Mouse (Mus musculus): Measurements from ENCODE around the gene Atn1.
"Not testable (repeated sequence)": the region's sequence is repeated elsewhere in the genome, so short reads cannot be mapped to it uniquely, and the experiment has no call there.

Gene Atn1
- long read RNA-seq, experiment 1, partial matches to known transcripts = 7 of 7 reads
- long read RNA-seq, experiment 1, other reads (novel, unspliced or antisense) = 0 of 7 reads
- long read RNA-seq, experiment 2, partial matches to known transcripts = 3 of 13 reads
- long read RNA-seq, experiment 2, other reads (novel, unspliced or antisense) = 10 of 13 reads

DNA sequence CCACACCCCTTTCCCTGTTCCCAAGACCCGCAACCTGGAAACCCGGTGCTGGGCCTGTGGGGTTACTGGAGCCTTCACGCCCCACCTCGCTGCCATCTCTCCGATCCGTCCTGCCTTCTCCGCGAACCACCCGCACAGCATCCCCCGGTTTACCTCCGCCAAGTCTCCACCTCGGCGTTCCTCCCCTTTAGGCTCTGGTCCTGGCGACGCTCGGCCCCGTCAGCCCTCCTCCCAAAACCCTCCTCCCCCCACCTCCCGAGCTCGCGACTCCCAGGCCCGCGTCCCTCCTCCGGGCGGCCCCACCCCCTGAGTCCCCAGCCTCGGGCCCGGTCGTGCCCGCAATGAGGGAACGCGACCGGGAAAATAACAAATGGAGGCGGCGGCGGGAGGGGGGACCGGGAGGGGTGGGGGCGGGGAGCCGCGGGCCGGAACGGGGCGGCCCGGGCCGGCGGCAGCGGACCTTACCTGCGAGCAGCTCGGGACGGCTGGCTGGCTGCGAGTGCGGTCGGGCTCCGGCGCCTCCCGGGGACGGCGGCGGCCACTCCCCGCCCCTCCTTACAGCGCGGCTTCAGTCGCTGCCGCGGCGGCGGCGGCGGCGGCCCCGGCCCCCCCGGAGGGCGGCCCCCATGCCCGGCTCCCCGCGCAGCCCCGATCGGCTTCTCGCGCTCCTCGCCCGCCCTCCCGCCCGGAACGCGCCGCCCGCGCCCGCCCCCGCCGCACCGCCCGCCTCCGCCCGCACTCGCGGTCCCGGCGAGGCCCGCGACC is at the start of gene Atn1, which contains the start of gene Gm45234:
Atn1 (minus strand) TSS at position 694 of the 765 bp plus-strand sequence.
Gm45234 (minus strand) TSS at position 191 of the 765 bp plus-strand sequence.
- intact Hi-C loops (cut with DNase I) = loop anchor here (5.0 kb wide), 1 partner anchor 44 kb away; the partner anchor contains the start of genes Emg1 and Phb2

DNA sequence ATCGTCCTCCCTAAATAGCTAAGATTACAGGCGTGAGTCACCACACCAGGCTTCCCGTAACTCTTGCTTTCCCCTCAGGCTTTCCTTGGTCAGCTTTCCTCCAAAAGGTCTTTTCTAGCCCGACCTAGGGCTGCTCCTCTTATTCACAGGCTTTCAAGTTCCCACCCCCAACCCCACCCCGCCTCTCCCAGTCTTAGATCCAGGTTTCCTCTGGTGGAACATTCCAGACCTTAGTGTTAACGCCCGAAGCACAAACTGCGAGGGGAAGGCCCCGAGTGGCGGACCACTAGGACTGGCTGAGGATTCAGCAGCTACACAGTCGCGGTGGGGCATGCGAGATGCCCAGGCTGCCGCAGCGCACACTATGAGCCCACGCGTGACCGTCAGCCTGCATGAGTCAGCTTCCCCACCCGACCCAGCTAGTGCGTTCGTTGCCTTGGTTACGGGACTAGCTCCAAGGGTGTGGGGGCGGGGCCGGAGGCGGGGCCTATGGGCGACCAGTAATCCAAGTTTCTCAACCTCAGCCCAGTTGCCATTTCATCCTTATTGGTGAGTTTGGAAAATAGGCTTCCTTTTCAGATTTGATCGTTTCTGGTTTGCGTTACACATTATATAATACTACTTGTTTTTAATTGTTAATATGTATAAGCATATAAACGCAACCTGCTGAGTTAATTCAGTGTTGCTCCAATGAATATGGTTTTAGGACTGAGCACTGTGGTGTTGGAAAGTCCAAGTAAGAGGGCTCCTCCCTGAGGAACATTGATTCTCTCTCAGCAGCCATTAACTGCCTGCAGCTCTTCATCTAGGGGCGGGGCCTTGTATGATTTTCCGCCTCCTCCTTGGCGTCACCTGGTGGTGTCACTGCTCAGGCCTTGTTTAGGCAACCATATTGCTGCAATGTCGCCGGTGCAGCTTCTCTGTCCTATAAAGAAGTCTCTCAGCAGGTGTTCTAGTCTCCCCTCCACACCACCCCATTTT is 49.3 kb upstream of the Atn1 start:
- intact Hi-C loops (cut with DNase I) = no loop called here

DNA sequence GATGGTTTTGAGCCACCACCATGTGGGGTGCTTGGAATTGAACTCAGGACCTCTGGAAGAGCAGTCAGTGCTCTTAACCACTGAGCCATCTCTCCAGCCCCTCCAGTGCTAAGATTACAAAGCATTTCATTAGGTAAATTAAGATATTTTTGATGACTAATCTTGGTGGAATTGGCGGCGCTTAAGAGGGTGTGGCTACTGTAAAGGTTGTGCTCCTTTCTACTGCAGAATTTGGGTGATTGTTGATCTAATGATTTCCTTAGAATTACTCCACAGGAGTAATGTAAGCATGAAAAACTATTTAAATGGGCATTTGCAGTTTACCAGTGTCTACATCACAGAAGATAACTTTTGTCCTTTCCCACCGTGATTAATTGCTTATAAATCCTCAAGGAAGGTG is 48.0 kb upstream of the Atn1 start:
- intact Hi-C loops (cut with DNase I) = no loop called here

DNA sequence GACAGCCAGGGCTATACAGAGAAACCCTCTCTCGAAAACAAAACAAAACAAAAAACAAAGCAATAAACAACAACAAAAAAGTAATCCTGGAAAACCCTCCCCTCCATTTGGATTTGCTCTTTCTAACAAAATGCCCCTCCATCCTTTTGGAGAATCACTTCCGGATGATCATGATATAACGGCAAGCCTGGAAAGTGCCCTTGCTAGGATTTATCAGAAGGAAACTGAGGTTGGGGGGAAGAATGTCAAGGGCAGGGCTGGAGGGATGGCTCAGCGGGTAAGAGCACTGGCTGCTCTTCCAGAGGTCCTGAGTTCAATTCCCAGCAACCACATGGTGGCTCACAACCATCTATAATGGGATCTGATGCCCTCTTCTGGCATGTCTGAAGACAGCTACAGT is 47.4 kb upstream of the Atn1 start:
- intact Hi-C loops (cut with DNase I) = not testable (repeated sequence)

DNA sequence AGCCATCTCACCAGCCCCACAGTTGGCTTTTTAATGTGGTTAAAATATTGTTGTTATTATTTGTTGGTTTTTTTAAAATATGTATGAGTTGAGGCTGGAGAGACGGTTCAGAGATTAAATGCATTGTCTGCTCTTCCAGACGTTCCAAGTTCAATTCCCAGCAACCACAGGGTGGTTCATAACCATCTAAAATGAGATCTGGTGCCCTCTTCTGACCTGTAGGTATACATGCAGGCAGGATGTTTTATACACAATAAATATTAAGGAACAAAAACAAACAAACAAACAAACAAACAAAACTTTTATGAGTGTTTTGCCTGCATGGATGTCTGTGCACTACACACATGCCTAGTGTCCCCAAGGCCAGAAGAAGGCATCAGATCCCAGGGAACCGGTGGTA is 46.7 kb upstream of the Atn1 start:
- intact Hi-C loops (cut with DNase I) = no loop called here

DNA sequence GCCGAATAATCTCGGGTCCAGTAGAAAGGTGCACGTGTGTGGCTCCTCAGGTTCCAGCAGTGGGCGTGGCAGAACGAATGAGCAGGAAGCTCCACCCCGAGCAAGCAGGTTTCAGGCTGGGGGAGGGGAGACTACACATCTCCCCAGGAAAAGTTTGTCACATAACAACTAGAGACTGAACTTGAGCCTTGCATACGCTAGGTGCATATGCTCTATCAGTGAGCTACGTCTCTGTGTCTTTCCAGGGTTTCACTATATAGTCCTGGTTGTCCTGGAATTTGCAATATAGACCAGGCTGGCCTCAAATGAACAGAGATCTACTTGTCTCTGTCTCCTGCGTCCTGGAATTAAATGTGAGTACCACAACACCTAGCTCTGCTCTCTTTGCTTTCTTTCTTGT is 46.1 kb upstream of the Atn1 start:
- intact Hi-C loops (cut with DNase I) = not testable (repeated sequence)

DNA sequence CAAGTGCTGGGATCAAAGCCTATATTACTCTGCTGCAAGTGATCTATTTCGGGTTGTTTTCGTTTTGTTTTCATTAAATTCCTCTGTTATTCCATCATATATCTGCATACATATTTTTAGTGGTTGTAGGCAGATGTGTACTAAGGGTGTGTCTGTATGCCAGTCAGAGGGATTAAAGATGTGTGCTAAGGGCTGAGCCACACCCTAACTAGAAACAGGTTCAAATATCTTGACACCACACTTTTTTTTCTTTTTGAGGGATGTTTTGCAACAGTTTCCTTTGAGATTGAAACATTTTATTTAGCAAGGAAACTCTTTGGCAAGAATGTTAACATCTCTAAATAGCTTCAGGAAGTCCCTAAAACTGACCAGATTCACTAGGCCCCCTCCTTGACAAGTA is 39.9 kb upstream of the Atn1 start:
- intact Hi-C loops (cut with DNase I) = no loop called here

DNA sequence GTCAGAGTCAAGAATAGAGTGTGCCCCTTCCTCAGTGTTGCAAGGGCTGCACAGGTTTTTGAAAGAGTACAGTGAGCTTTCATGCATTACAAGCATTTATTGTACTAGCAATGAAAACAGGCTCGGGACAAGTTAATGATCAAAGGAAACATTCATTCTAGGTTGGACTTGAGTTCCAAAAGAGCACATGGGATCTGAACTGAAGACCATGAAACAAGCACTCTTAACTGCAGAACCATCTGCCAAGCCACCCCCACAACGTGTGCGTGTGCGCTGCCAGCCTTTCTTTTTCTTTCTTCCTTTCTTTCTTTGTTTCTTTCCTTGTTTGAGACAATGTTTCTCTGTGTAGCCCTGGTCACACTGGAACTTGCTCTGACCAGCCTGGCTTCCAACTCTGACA is 39.5 kb upstream of the Atn1 start:
- intact Hi-C loops (cut with DNase I) = no loop called here

DNA sequence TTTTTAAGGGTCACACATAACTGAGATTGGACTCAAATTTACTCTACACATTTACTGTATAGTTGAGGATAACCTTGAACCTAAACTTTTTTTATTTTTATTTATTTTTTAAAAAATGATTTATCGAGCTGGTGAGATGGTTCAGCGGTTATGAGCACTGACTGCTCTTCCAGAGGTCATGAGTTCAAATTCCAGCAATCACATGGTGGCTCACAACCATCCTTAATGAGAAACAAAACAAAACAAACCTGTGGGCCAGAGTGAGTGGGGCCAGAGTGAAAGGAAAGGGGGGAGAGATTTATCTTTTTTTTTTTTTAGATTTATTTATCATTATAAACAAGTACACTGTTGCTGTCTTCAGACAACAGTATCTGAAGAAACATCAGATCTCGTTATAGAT is 35.6 kb upstream of the Atn1 start:
- intact Hi-C loops (cut with DNase I) = no loop called here

DNA sequence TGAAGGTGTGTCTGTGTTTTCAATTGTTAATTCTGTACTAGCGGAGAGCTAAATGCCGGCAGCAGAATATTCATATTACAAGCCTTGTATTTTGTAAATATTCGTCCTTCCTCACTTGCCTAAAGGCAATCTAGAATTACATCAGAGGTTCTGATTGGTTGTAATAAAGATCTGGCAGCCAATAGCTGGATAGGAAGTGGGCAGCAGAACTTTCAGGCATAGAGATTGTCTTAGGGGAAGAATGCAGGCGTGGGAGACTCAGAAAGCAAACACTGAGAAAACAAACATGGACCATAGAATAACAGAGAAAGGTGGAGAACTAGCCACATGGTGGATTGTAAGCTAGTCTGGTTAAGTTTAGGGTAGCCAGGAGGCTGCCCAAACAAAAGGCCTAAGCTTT is 33.8 kb upstream of the Atn1 start:
- intact Hi-C loops (cut with DNase I) = no loop called here

DNA sequence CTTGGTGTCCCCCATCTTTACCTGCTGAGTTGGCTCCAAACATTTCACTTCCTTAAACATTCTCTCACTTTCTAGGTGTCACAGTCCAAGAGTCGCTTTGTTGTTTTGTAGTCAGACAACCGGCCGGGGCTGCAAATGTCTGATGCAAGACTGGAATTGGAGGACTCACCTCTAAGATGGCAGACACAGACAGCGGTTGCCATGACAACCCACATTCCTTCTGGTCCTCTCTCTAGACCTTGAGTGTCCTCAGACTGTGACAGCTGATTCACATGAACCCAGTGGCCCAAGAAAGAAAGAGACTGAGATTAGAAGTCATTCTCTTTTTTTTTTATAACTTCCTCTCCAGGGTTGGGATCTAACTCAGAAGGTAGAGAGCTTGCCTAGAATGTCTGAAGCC is 33.2 kb upstream of the Atn1 start:
- intact Hi-C loops (cut with DNase I) = no loop called here

DNA sequence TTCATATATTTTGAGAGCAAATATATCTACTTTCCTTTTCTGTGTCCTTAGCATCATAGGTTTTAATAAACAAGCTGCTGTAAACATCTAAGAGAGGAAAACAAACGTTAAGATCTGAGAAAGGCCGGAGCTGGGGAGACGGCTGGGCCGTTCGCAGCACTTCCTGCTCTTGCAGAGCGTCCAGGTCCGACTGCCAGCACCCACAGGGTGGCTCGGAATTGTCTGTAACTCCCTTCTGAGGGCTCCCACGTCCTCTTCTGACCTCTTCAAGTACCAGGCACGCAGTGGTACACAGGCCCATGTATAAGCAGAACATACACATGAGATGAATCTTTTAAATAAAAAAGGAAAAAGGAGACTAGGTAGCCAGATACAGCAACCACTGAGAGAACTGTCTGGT is 31.4 kb upstream of the Atn1 start:
- intact Hi-C loops (cut with DNase I) = no loop called here

DNA sequence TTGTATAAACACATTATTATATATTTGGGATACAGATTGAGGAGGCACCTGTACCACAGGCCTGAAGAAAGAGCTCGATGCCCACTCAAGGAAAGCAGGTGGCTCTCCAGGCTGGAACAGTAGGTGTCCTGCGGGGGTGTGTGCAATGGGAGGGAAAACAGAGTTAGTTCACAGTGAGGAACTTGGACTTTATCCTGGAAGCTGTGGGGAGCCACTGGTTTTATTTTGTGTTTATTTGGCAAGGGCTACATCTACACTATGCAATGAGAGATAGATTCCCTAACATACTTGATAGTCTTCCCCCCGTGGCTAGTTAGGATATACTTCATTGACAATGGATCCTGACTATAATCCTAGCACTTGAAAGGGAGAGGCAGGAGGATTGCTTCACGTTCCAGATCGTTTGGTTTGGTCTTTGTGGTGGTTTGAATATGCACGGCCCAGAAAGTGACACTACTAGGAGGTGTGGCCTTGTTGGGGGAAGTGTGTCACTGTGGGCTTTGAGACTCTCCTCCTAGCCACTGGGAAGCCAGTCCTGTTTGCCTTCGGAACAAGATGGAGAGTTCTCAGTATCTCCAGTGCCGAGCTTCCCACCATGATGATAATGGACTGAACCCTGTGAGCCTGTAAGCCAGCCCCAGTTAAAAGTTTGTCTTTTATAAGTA is 30.6 kb upstream of the Atn1 start:
- intact Hi-C loops (cut with DNase I) = no loop called here

DNA sequence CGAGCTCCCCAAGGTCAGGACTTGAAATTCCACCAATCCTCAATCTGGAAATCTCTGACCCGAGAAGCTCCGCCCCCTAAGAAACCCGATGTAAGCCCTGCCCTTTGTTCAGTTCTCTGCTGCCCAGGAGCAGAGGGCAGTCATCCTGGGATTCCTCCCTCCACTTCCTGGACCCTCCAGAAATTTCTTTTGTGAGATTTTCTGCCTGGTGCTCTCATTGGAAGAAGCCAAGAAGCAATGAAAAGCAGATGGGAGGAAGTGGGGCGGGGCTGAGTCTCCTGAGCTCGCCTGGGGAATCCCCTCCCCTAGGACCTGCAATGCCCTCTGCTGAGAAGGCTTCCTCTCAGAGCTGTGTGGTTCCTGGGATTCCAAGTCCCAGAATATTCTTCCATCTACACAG is 26.1 kb upstream of the Atn1 start:
- intact Hi-C loops (cut with DNase I) = no loop called here

DNA sequence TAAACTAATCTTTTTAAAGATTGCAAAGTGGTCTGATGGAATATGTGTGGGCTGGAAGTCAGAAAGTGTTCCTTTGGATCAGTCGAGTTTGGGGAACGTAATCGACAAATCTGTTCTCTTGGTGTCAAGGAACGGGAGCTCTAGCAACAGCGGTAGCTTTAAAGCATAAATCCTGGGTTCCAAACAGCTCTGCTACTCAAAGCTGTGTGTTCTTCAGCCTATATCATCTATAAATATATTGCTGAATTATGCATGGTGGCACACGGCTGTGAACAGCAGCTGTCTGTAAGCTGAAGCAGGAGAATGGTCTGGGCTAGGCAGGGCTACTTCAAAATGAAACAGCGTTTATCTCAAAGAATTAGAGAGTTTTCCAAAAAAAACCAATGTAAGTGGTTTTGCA is 24.6 kb upstream of the Atn1 start:
- intact Hi-C loops (cut with DNase I) = no loop called here

DNA sequence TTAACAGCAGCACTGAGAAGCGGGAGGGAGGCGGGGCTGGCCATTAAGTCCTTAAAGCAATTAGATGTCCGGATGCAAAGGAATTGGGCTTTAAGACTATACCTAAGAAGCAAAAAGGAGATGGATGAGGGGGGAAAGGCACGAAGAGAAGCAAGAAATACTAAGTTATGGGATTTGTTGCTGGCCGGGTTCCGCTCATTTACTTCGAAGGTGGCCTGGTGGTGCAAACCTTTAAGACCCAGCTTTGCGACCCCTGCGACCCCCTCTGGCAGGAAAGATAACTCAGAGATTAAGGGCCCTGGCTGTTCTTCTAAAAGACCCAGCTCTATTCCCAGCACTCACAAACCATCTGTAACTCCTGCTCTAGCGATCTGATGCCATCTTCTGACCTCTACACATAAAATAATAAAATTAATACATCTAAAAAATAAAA is 23.7 kb upstream of the Atn1 start:
- intact Hi-C loops (cut with DNase I) = no loop called here

DNA sequence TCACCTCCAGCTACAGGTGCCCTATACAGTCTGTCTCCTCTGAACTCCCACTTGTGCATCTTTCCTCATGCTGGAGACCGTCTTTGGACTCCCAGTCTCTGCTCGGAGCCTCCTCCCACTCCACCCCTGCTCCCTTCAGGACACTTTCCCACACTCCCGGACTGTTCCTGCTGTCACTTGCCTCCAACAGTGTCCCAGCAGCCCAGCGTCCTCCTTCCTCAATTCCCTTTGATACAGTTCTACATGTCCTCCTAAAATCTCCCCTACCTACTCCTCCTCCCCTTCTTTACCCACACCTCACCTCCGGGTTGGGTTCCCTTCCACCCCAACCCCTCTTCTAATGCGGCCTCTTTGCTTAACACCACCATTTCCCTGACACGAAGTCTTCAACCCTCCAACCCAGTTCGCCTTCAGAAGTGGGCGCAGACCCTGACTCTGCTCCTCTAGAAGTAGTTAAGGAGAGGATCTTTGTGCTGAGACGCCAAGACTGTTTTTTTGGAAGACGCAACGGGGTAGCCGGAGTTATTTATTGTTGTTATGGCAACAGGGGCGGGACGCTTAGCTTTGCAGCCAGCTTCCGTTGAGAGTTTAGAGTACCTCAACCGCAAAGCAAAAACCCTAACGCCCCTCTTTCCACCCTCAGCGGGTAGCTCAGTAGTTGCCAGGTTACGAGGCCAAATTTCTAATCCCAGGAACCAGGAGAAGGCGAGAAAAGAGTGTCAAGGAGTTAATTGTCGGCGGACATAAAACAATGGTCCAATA is 23.1 kb upstream of the Atn1 start, which contains the start of gene Lrrc23:
Lrrc23 (minus strand) TSS at position 506 of the 762 bp plus-strand sequence.
- intact Hi-C loops (cut with DNase I) = no loop called here

DNA sequence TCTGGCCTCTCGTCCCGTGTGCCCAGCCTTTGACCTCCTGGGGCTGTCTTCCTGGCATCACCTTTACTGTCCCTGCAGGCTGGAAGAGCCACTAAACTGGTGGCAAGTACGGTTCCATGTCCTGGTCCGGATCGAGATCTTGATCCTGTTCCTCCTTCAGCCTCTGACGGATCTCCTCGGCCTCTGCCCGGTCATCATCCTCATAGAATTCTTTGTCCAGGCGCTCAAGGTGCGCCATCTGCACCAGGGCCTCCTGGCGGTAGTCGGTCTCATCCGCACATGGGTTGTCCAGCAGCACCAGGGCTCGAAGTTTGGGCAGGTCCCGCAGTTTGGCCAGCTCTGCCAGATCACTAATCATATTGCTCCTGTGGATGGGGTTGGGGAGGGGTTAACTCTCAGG is 14.2 kb upstream of the Atn1 start:
- intact Hi-C loops (cut with DNase I) = no loop called here

DNA sequence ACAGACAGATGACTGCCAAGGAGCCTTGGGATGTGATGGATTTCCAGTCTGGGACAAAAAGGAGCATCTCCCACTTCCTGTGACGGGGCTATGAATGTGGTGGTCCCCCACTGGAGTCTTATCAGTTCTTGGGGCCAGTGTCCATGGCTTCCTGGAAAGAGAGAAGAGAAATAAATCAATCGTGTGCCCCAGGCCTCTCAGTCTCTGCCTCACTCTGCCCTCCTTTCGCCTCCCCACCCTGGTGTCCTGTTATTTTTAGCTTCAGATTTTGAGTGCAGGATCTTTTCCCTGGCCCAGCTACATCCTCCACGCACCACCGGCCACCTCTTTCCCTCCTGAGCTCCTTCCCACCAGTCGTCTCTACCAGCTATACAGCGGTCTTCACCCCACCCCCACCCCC is 13.7 kb upstream of the Atn1 start:
- intact Hi-C loops (cut with DNase I) = no loop called here

DNA sequence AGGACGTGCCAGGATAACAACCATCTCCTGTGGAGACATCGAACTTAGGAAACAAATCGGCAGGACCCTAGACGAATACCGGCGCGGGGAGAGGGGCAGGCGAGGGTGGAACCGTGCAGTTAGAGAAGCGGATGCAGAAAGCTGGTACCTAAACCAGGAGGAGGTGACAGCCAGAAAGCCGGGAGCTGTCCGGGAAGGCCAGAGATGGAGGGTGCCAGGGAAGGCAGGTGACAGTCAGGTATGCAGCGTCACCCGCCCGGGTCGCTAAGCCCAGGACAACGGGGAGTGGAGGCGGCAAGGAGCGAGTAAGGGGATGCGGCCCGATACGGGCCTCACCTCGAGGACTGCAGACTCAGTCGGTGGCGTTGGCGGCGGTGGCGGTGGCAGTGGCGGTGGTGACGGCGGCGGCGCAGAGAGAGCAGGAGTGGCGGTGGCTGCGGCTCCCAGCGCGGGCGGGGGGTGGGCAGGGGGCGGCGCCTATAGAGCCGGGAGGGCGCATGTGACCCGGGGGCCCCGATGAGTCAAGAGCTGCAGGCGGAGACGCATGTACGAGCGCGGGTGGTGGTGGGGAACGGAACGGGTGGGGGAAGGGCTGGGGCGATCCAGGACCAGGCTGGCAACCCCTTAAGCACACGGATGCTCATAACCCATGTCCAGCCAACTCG is 12.9 kb upstream of the Atn1 start, which contains the start of gene Eno2:
Eno2 (minus strand) TSS at position 573 of the 665 bp plus-strand sequence.
- intact Hi-C loops (cut with DNase I) = no loop called here
